Mouse (Mus musculus): ENCODE results near the gene Clcn3. TPM values are rescaled to one million over a fixed set of nuclear protein-coding genes. Genes with fewer than 3 reads are reported as not detected.
"Not testable (repeated sequence)": the region's sequence is repeated elsewhere in the genome, so short reads cannot be mapped to it uniquely, and the experiment has no call there.

Clcn3 gene
- 710 and 760 TPM in 2 replicates for total RNA-seq (2015; ENCODE audit: low replicate concordance)
- 1,348 and 1,485 TPM in 2 replicates for total RNA-seq (2017; ENCODE audit: low replicate concordance)

- ATAC-seq (replicated peaks; ENCODE audit: low FRiP score, poor library complexity, severe bottlenecking), result peak; percentile 90
Observed at GRCm38 (mm10) chr8:60982701-60983687, at the start of gene Clcn3. Gene Clcn3, minus strand, starts transcription at chr8:60983300.

- ATAC-seq (replicated peaks; ENCODE audit: low FRiP score, poor library complexity, severe bottlenecking), result no peak
Observed at GRCm38 (mm10) chr8:60996468-60996867, 13.4 kb upstream of the Clcn3 start.

GRCm38 (mm10) chr8:60993639-60993986 is 10.5 kb upstream of the Clcn3 start:
- ATAC-seq (replicated peaks; ENCODE audit: low FRiP score, poor library complexity, severe bottlenecking), result peak; percentile 61

GRCm38 (mm10) chr8:60992910-60993638 is 10.0 kb upstream of the Clcn3 start, which contains the start of gene Nek1:
Gene Nek1, plus strand, starts transcription at chr8:60993195.
- peak; percentile 92 for ATAC-seq (replicated peaks; ENCODE audit: low FRiP score, poor library complexity, severe bottlenecking)

- ATAC-seq (replicated peaks; ENCODE audit: low FRiP score, poor library complexity, severe bottlenecking), result peak; percentile 76
Observed at GRCm38 (mm10) chr8:60992561-60992909, 9.4 kb upstream of the Clcn3 start.

- ATAC-seq (replicated peaks; ENCODE audit: low FRiP score, poor library complexity, severe bottlenecking), result not testable (repeated sequence)
Observed at GRCm38 (mm10) chr8:60984260-60985010, 1.3 kb upstream of the Clcn3 start.

- ATAC-seq (replicated peaks; ENCODE audit: low FRiP score, poor library complexity, severe bottlenecking), result peak; percentile 77
Observed at GRCm38 (mm10) chr8:60983688-60984079, 584 bp upstream of the Clcn3 start.

GRCm38 (mm10) chr8:60981388-60981787 is 1.7 kb downstream of the Clcn3 start:
- no peak for ATAC-seq (replicated peaks; ENCODE audit: low FRiP score, poor library complexity, severe bottlenecking)

GRCm38 (mm10) chr8:60978496-60978895 is 4.6 kb downstream of the Clcn3 start:
- no peak for ATAC-seq (replicated peaks; ENCODE audit: low FRiP score, poor library complexity, severe bottlenecking)

- ATAC-seq (replicated peaks; ENCODE audit: low FRiP score, poor library complexity, severe bottlenecking), result no peak
Observed at GRCm38 (mm10) chr8:60976818-60977217, 6.3 kb downstream of the Clcn3 start.

GRCm38 (mm10) chr8:60974837-60975236 is 8.3 kb downstream of the Clcn3 start:
- ATAC-seq (replicated peaks; ENCODE audit: low FRiP score, poor library complexity, severe bottlenecking), result peak; percentile 84

GRCm38 (mm10) chr8:60973448-60973847 is 9.7 kb downstream of the Clcn3 start:
- ATAC-seq (replicated peaks; ENCODE audit: low FRiP score, poor library complexity, severe bottlenecking), result peak; percentile 60

- no peak for ATAC-seq (replicated peaks; ENCODE audit: low FRiP score, poor library complexity, severe bottlenecking)
Observed at GRCm38 (mm10) chr8:60971808-60972207, 11.3 kb downstream of the Clcn3 start.

GRCm38 (mm10) chr8:60969091-60969490 is 14.0 kb downstream of the Clcn3 start:
- ATAC-seq (replicated peaks; ENCODE audit: low FRiP score, poor library complexity, severe bottlenecking), result 0 out of 2 replicates have a peak, but pooled peaks have one; percentile 33

- no peak for ATAC-seq (replicated peaks; ENCODE audit: low FRiP score, poor library complexity, severe bottlenecking)
Observed at GRCm38 (mm10) chr8:60965741-60966140, 17.4 kb downstream of the Clcn3 start.

- no peak for ATAC-seq (replicated peaks; ENCODE audit: low FRiP score, poor library complexity, severe bottlenecking)
Observed at GRCm38 (mm10) chr8:60965306-60965705, 17.8 kb downstream of the Clcn3 start.

- no peak for ATAC-seq (replicated peaks; ENCODE audit: low FRiP score, poor library complexity, severe bottlenecking)
Observed at GRCm38 (mm10) chr8:60964518-60964917, 18.6 kb downstream of the Clcn3 start.

- no peak for ATAC-seq (replicated peaks; ENCODE audit: low FRiP score, poor library complexity, severe bottlenecking)
Observed at GRCm38 (mm10) chr8:60963931-60964330, 19.2 kb downstream of the Clcn3 start.

- no peak for ATAC-seq (replicated peaks; ENCODE audit: low FRiP score, poor library complexity, severe bottlenecking)
Observed at GRCm38 (mm10) chr8:60962763-60963162, 20.3 kb downstream of the Clcn3 start.

- peak; percentile 73 for ATAC-seq (replicated peaks; ENCODE audit: low FRiP score, poor library complexity, severe bottlenecking)
Observed at GRCm38 (mm10) chr8:60956847-60957246, 26.3 kb downstream of the Clcn3 start.
